Mouse (Mus musculus) thymus, adult 2 months (tissue): Measurements from ENCODE around the gene Lcn12.

Source experiments
- CTCF ChIP-seq: fragments of 200-500 bp; IDR thresholded peaks from 2 replicates; pipeline ENCODE4 v1.5.1; 2012; ENCODE audit warnings: mild to moderate bottlenecking, control low read depth, low read length, moderate library complexity, borderline replicate concordance; ENCODE audit not compliant: control insufficient read depth, poor library complexity, insufficient read depth; ENCODE audit errors: extremely low read depth
- POLR2A ChIP-seq: fragments of 200-500 bp; IDR thresholded peaks from 2 replicates; pipeline ENCODE4 v1.6.1; 2012; ENCODE audit warnings: mild to moderate bottlenecking, low read length, control low read depth, moderate library complexity; ENCODE audit not compliant: control insufficient read depth, poor library complexity, insufficient read depth; ENCODE audit errors: extremely low read depth

DNA sequence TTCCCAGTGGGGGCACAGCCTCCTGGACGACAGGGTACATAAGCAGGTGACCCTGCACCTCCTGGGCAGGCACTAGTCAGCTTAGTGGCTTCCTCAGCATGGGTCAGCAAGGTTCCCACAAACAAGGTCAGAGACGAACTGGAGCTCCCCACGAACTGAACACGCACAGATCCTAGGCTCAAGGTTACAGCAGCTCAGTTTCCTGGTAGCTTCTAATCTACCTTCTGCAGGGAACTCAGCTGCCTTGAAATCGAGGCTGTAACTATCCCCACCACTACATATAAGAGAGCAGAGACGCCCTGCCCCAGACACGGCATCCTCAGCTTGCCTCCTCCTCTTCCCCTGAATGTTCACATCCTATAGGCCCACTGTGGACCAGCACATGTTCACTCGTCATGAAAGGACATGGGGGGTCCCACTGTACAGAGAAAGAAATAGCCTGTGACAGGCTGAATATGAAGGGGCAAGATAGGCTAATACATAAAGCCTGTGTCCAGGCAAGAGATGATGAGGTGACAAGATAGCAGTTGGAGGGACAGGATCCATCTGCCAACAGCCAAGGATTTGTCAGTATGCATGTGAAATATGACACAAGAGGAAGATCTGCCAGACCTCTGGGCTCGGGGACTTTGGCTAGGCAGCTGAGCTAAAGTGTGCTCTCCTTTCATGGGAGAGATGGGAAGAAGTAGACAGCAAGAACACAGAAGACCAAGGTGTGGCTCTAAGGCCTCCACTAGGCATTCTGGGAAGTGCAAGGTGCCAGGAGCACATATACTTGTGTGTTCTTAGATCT is 33.0 kb upstream of the Lcn12 start:
- TF ChIP-seq CTCF (no peak), POLR2A (no peak)
